Mouse (Mus musculus): Measurements from ENCODE around the gene Cyp3a13.
A peak's percentile ranks its signal among the peaks of the same experiment; 100 is the strongest.
"Not testable (repeated sequence)": the region's sequence is repeated elsewhere in the genome, so short reads cannot be mapped to it uniquely, and the experiment has no call there.

Gene Cyp3a13

GRCm38 (mm10) chr5:137897812-137898211 is 23.6 kb downstream of the Cyp3a13 start:
- no peak for DNase-seq (ENCODE audit: low read depth, low spot score)
- no peaks in the 10 kb centered on the region for H3K27me3 ChIP-seq (ENCODE audit: control insufficient read depth, insufficient read depth, low read length, poor library complexity, severe bottlenecking)
- H3K36me3 ChIP-seq (ENCODE audit: control insufficient read depth, insufficient read depth, low read length, poor library complexity, severe bottlenecking) = no peaks in the 10 kb centered on the region

- Histone ChIP-seq H3K36me3 (ENCODE audit: control insufficient read depth, insufficient read depth, low read length, poor library complexity, severe bottlenecking) (no peaks in the 10 kb centered on the region), H3K27me3 (ENCODE audit: control insufficient read depth, insufficient read depth, low read length, poor library complexity, severe bottlenecking) (no peaks in the 10 kb centered on the region)
- DNase-seq (ENCODE audit: low read depth, low spot score) = peak; percentile 12
Observed at GRCm38 (mm10) chr5:137892954-137893353, 28.5 kb downstream of the Cyp3a13 start.

GRCm38 (mm10) chr5:137887666-137888065 is 33.8 kb downstream of the Cyp3a13 start:
- no peak for DNase-seq (ENCODE audit: low read depth, low spot score)
- no peaks in the 10 kb centered on the region for H3K36me3 ChIP-seq (ENCODE audit: control insufficient read depth, insufficient read depth, low read length, poor library complexity, severe bottlenecking)
- no peaks in the 10 kb centered on the region for H3K27me3 ChIP-seq (ENCODE audit: control insufficient read depth, insufficient read depth, low read length, poor library complexity, severe bottlenecking)

GRCm38 (mm10) chr5:137885894-137886293 is 35.5 kb downstream of the Cyp3a13 start:
- DNase-seq (ENCODE audit: low read depth, low spot score) = peak; percentile 24
- H3K27me3 ChIP-seq (ENCODE audit: control insufficient read depth, insufficient read depth, low read length, poor library complexity, severe bottlenecking) = no peaks in the 10 kb centered on the region
- no peaks in the 10 kb centered on the region for H3K36me3 ChIP-seq (ENCODE audit: control insufficient read depth, insufficient read depth, low read length, poor library complexity, severe bottlenecking)

GRCm38 (mm10) chr5:137883345-137883744 is 38.1 kb downstream of the Cyp3a13 start:
- DNase-seq (ENCODE audit: low read depth, low spot score) = no peak
- Histone ChIP-seq H3K36me3 (ENCODE audit: control insufficient read depth, insufficient read depth, low read length, poor library complexity, severe bottlenecking) (no peaks in the 10 kb centered on the region), H3K27me3 (ENCODE audit: control insufficient read depth, insufficient read depth, low read length, poor library complexity, severe bottlenecking) (no peaks in the 10 kb centered on the region)

GRCm38 (mm10) chr5:137882922-137883321 is 38.5 kb downstream of the Cyp3a13 start:
- DNase-seq (ENCODE audit: low read depth, low spot score) = no peak
- Histone ChIP-seq H3K36me3 (ENCODE audit: control insufficient read depth, insufficient read depth, low read length, poor library complexity, severe bottlenecking) (no peaks in the 10 kb centered on the region), H3K27me3 (ENCODE audit: control insufficient read depth, insufficient read depth, low read length, poor library complexity, severe bottlenecking) (no peaks in the 10 kb centered on the region)

GRCm38 (mm10) chr5:137877860-137878259 is 43.6 kb downstream of the Cyp3a13 start:
- DNase-seq (ENCODE audit: low read depth, low spot score) = peak; percentile 40
- Histone ChIP-seq H3K36me3 (ENCODE audit: control insufficient read depth, insufficient read depth, low read length, poor library complexity, severe bottlenecking) (no peaks in the 10 kb centered on the region), H3K27me3 (ENCODE audit: control insufficient read depth, insufficient read depth, low read length, poor library complexity, severe bottlenecking) (no peaks in the 10 kb centered on the region)

- DNase-seq (ENCODE audit: low read depth, low spot score) = no peak
- H3K36me3 ChIP-seq (ENCODE audit: control insufficient read depth, insufficient read depth, low read length, poor library complexity, severe bottlenecking) = no peaks in the 10 kb centered on the region
- H3K27me3 ChIP-seq (ENCODE audit: control insufficient read depth, insufficient read depth, low read length, poor library complexity, severe bottlenecking) = no peaks in the 10 kb centered on the region
Observed at GRCm38 (mm10) chr5:137875054-137875453, 46.4 kb downstream of the Cyp3a13 start.

- H3K27me3 ChIP-seq (ENCODE audit: control insufficient read depth, insufficient read depth, low read length, poor library complexity, severe bottlenecking); H3K36me3 ChIP-seq (ENCODE audit: control insufficient read depth, insufficient read depth, low read length, poor library complexity, severe bottlenecking); DNase-seq (ENCODE audit: low read depth, low spot score): not testable (repeated sequence)
Observed at GRCm38 (mm10) chr5:137872381-137872702, 49.1 kb downstream of the Cyp3a13 start.

- H3K36me3 ChIP-seq (ENCODE audit: control insufficient read depth, insufficient read depth, low read length, poor library complexity, severe bottlenecking); H3K27me3 ChIP-seq (ENCODE audit: control insufficient read depth, insufficient read depth, low read length, poor library complexity, severe bottlenecking); DNase-seq (ENCODE audit: low read depth, low spot score): not testable (repeated sequence)
Observed at GRCm38 (mm10) chr5:137871644-137872380, 49.6 kb downstream of the Cyp3a13 start, which contains the start of gene Pilrb2. Gene Pilrb2 (minus strand): TSS chr5:137871815.

- H3K27me3 ChIP-seq (ENCODE audit: control insufficient read depth, insufficient read depth, low read length, poor library complexity, severe bottlenecking); DNase-seq (ENCODE audit: low read depth, low spot score); H3K36me3 ChIP-seq (ENCODE audit: control insufficient read depth, insufficient read depth, low read length, poor library complexity, severe bottlenecking): not testable (repeated sequence)
Observed at GRCm38 (mm10) chr5:137868600-137868999, 52.8 kb downstream of the Cyp3a13 start.

GRCm38 (mm10) chr5:137864008-137864407 is 57.4 kb downstream of the Cyp3a13 start:
- not testable (repeated sequence) for H3K36me3 ChIP-seq (ENCODE audit: control insufficient read depth, insufficient read depth, low read length, poor library complexity, severe bottlenecking); DNase-seq (ENCODE audit: low read depth, low spot score); H3K27me3 ChIP-seq (ENCODE audit: control insufficient read depth, insufficient read depth, low read length, poor library complexity, severe bottlenecking)

- H3K36me3 ChIP-seq (ENCODE audit: control insufficient read depth, insufficient read depth, low read length, poor library complexity, severe bottlenecking); DNase-seq (ENCODE audit: low read depth, low spot score); H3K27me3 ChIP-seq (ENCODE audit: control insufficient read depth, insufficient read depth, low read length, poor library complexity, severe bottlenecking): not testable (repeated sequence)
Observed at GRCm38 (mm10) chr5:137857960-137858710, 63.3 kb downstream of the Cyp3a13 start, which contains the start of gene Pilrb1. Gene Pilrb1 (minus strand): TSS chr5:137858106.

- not testable (repeated sequence) for DNase-seq (ENCODE audit: low read depth, low spot score); H3K27me3 ChIP-seq (ENCODE audit: control insufficient read depth, insufficient read depth, low read length, poor library complexity, severe bottlenecking); H3K36me3 ChIP-seq (ENCODE audit: control insufficient read depth, insufficient read depth, low read length, poor library complexity, severe bottlenecking)
Observed at GRCm38 (mm10) chr5:137856870-137857269, 64.5 kb downstream of the Cyp3a13 start.

- not testable (repeated sequence) for DNase-seq (ENCODE audit: low read depth, low spot score); H3K36me3 ChIP-seq (ENCODE audit: control insufficient read depth, insufficient read depth, low read length, poor library complexity, severe bottlenecking); H3K27me3 ChIP-seq (ENCODE audit: control insufficient read depth, insufficient read depth, low read length, poor library complexity, severe bottlenecking)
Observed at GRCm38 (mm10) chr5:137854907-137855306, 66.5 kb downstream of the Cyp3a13 start.

Data from splenic B cell, adult 2 months (primary cell).